Mouse (Mus musculus) midbrain, embryonic 10.5 days (tissue): ENCODE results near the gene Mrpl51. TPM values are rescaled to one million over a fixed set of nuclear protein-coding genes. Genes with fewer than 3 reads are reported as not detected.
A peak's percentile ranks its signal among the peaks of the same experiment; 100 is the strongest.

ENCODE experiments used
- DNase-seq: peaks from one replicate; pipeline ENCODE4 v3.0.0-alpha.2; 2017; ENCODE audit warnings: low spot score
- H3K27ac ChIP-seq: fragments of 300-500 bp; sonication (generic); replicated peaks from 2 replicates; pipeline ENCODE4 v1.5.1; 2016; ENCODE audit warnings: mild to moderate bottlenecking
- H3K27me3 ChIP-seq: fragments of 300-500 bp; sonication (generic); 2 replicates; pipeline ENCODE4 v1.6.1; 2016; ENCODE audit warnings: low read depth, mild to moderate bottlenecking; ENCODE audit not compliant: poor library complexity, severe bottlenecking
- H3K36me3 ChIP-seq: fragments of 300-500 bp; sonication (generic); 2 replicates; pipeline ENCODE4 v1.6.1; 2016; ENCODE audit warnings: mild to moderate bottlenecking, moderate library complexity
- H3K4me1 ChIP-seq: fragments of 300-500 bp; sonication (generic); 2 replicates; pipeline ENCODE4 v1.6.1; 2016
- H3K4me3 ChIP-seq: fragments of 300-500 bp; sonication (generic); 2 replicates; pipeline ENCODE4 v1.5.1; 2016; ENCODE audit warnings: mild to moderate bottlenecking, moderate library complexity
- H3K9me3 ChIP-seq: fragments of 300-500 bp; sonication (generic); replicated peaks from 2 replicates; pipeline ENCODE4 v1.6.1; 2016; ENCODE audit warnings: mild to moderate bottlenecking
- WGBS: fragments of 180-500 bp; shearing (Covaris S2); methylation state at CpG from one replicate; pipeline ENCODE4 v1.1.7; 2016; 5-methylcytosine and 5-hydroxymethylcytosine counted together
- polyA plus RNA-seq: library from polyadenylated mRNA; unstranded; fragments of >200 nt; fragmentation: Nextera tagmentation; extraction: Ambion mirVana; gene quantifications from 2 replicates; pipeline ENCODE4 v1.2.1, GENCODE M21; 2016

Gene Mrpl51
- polyA plus RNA-seq, 1 experiment from 2014 or later = 231 TPM

DNA sequence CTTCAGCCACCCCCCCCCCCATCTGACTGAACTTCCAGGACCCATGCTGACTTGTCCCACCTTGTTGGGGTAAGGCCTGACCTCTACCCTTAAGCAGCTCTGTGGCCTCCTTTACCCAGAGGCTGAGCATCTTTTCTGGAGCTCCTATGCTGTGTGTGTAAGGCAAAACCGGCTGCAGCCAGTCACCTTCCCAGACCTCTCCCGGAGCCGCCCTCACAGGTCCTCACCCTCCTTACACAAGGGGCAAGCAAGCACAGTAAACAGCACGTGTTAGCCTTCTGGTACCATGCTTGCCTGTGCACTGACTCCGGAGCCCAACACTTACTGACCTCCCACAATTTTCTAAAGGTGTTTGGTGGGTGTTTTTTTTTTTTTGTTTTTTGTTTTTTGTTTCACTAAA is 16.1 kb upstream of the Mrpl51 start:
- no peak for DNase-seq
- Histone ChIP-seq H3K27me3 (no peaks in the 10 kb centered on the region), H3K36me3 (peaks cover 100% of the 10 kb centered on the region), H3K4me3 (no peak overlapping the region), H3K27ac (no peak overlapping the region), H3K9me3 (no peaks in the 10 kb centered on the region), H3K4me1 (no peaks in the 10 kb centered on the region)
- WGBS = 89% methylated on average over 5 of the region's 5 CpGs

DNA sequence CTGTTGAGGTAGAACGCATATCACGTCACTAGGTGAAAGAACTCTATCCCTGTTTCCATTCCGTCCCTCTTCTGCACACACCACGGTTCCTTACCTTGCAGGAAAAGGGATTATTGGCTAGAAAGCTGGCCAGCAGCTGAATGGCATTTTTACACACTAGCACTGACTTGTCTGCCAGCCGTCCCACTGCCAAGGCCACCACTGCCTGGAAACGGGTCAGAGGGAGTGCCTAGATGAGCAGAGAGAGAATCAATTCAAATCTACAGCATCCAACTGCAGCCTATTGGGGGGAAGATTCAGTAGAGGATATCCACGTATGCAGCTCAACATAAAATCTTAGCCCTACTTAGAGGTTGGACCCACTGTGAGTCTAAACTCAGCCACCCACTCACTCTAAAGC is 12.0 kb upstream of the Mrpl51 start:
- DNase-seq = no peak
- no peak overlapping the region for H3K27ac ChIP-seq
- no peak overlapping the region for H3K4me3 ChIP-seq
- no peaks in the 10 kb centered on the region for H3K9me3 ChIP-seq
- peaks cover 100% of the 10 kb centered on the region for H3K36me3 ChIP-seq
- 93% methylated on average over 7 of the region's 7 CpGs for WGBS
- no peaks in the 10 kb centered on the region for H3K27me3 ChIP-seq
- no peaks in the 10 kb centered on the region for H3K4me1 ChIP-seq

DNA sequence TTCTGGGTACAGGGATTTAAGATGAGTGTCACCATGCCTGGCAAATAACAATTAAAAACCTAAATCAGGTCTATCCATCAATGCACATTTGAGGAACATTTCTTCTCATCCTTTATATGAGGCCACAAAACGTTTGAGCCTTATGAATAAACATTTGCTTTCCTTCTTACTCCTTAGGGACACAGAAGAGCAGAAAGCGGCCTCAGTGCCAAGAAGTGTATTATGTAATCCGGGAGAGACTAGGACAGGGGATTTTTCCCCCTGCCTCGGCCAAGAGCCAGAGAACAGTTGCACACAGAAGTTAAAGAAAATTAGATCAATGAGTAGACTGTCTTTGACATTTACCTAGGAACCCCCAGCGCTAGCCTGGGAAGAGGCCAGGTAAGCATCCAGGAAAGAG is 9.5 kb upstream of the Mrpl51 start:
- WGBS = 87% methylated on average over 5 of the region's 5 CpGs
- H3K27me3 ChIP-seq = no peaks in the 10 kb centered on the region
- no peak overlapping the region for H3K27ac ChIP-seq
- H3K9me3 ChIP-seq = no peaks in the 10 kb centered on the region
- no peak for DNase-seq
- H3K4me1 ChIP-seq = no peaks in the 10 kb centered on the region
- no peak overlapping the region for H3K4me3 ChIP-seq
- peaks cover 100% of the 10 kb centered on the region for H3K36me3 ChIP-seq

DNA sequence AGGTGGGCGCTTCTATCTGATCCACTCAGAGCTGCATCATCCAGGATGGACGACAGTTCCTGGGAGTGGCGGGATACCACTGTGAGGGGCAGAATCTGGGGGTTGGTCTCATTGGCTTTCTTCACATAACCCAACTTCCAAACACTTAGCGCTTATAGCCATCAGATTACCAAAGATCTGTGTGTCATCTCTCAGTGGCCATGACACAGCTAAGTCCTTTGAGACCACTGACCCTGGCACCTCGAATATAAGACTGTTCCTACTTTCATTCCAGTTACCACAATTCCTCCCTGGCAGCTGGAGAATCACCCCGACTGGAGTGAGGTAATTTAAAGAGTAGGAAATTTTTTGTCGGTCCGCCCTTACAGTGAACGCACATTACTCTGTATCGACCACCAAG is 5.4 kb upstream of the Mrpl51 start:
- H3K4me3 ChIP-seq = no peak overlapping the region
- WGBS = 93% methylated on average over 10 of the region's 10 CpGs
- H3K9me3 ChIP-seq = no peaks in the 10 kb centered on the region
- H3K27ac ChIP-seq = no peak overlapping the region
- peaks cover 14% of the 10 kb centered on the region for H3K4me1 ChIP-seq
- H3K36me3 ChIP-seq = peaks cover 88% of the 10 kb centered on the region
- no peak for DNase-seq
- no peaks in the 10 kb centered on the region for H3K27me3 ChIP-seq

DNA sequence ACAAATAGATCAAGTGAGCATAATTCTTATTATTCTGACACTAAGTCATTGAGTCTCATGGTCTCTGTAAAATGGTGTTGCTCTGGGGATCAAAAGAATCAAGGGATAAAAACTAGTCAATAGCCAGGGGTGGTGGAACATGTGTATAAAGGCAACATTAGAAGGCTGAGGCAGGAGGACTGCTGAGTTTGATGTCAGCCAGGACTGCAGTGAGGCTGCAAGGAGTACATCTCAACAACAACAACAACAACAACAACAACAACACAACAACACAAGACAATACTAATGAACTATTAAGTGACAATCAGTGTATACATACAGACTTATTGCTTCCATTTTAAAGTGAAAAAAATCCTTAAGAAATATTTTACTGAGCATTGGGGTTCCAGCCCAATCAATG is 785 bp upstream of the Mrpl51 start:
- no peak for DNase-seq
- Histone ChIP-seq H3K9me3 (no peaks in the 10 kb centered on the region), H3K27me3 (no peaks in the 10 kb centered on the region), H3K27ac (peak overlapping the region; percentile 98), H3K4me1 (peaks cover 36% of the 10 kb centered on the region), H3K36me3 (peaks cover 68% of the 10 kb centered on the region), H3K4me3 (peak overlapping the region; percentile 77)

DNA sequence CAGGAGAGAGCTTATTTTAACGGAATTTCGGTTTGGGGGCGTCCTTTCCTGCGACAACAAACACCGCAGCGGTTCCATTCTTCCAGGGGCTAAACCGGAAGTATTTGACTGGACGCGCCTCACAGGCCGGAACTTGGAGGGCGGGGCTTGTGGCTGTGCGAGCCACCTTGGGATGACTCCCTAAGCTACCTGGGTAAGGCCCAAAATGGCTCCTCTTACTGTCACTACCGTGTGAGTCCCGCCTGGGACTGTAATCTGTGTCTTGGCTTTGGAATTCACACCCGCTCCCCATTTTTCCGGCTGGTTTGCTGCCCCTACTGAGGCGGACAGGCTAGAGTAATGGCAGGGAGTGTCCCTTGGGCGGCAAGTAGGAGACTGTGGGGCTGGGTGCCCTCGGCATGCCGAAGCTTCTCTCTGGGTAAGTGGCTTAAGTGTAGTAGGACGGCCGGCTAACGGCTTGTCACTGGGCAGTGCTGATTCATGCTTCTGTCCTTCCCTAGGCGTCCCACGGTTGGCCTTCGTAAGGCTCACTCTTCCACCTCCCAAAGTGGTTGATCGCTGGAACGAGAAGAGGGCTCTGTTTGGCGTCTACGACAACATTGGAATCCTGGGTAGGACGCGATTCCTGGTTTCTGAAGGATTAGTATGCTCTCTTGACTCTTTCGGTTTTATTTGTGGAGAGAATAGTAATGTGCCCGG is 564 bp downstream of the Mrpl51 start:
- DNase-seq = peak; percentile 94
- Histone ChIP-seq H3K27ac (peak overlapping the region; percentile 98), H3K4me3 (peak overlapping the region; percentile 77), H3K36me3 (peaks cover 54% of the 10 kb centered on the region), H3K4me1 (peaks cover 50% of the 10 kb centered on the region), H3K27me3 (no peaks in the 10 kb centered on the region), H3K9me3 (no peaks in the 10 kb centered on the region)
- WGBS = under 1% methylated on average over 34 of the region's 34 CpGs

DNA sequence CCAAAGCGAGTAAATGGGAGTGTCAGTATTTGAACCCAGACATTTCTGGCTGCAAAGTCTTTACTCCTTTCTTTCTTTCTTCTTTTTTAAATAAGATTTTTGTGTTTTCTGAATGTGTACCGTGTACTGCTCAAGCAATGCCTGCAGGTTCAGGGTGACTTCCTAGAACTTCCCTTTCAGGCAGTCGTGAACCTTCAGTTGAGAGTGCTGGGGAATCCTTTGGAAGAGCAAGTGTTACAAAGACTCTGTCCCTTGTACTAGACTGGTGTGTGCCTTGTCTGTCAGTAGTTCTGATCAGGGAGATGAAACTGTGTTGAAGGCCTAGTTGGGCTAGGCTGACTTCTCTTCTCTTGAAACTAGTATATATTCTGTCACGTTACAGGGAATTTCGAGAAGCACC is 1.2 kb downstream of the Mrpl51 start:
- peak overlapping the region; percentile 98 for H3K27ac ChIP-seq
- H3K4me3 ChIP-seq = peak overlapping the region; percentile 77
- H3K4me1 ChIP-seq = peaks cover 54% of the 10 kb centered on the region
- no peak for DNase-seq
- no peaks in the 10 kb centered on the region for H3K9me3 ChIP-seq
- peaks cover 48% of the 10 kb centered on the region for H3K36me3 ChIP-seq
- WGBS = 52% methylated on average over 5 of the region's 5 CpGs
- H3K27me3 ChIP-seq = no peaks in the 10 kb centered on the region

DNA sequence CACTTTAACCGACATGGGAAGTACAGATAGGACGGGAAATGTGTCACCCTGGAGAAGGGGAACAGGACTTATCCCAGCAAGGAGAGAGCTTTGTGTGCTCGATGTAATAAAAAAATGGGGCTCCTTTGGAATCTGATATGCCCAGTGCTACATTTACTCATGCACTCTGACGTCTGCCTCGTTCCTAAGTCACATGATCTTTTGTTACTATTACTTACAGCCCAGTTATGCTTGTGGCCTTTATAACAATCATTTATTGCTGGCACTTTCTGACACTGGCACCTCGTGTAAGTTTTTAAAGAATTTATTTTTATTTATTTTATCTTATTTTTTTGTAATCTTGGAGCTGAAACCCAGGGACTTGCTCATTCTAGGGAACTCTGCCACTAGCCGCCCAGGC is 1.8 kb downstream of the Mrpl51 start:
- WGBS = 85% methylated on average over 7 of the region's 7 CpGs
- Histone ChIP-seq H3K4me1 (peaks cover 54% of the 10 kb centered on the region), H3K4me3 (0 out of 2 replicates have a peak overlapping the region, but pooled peaks have one; percentile 21), H3K27me3 (no peaks in the 10 kb centered on the region), H3K27ac (no peak overlapping the region), H3K9me3 (no peaks in the 10 kb centered on the region), H3K36me3 (peaks cover 42% of the 10 kb centered on the region)
- no peak for DNase-seq

DNA sequence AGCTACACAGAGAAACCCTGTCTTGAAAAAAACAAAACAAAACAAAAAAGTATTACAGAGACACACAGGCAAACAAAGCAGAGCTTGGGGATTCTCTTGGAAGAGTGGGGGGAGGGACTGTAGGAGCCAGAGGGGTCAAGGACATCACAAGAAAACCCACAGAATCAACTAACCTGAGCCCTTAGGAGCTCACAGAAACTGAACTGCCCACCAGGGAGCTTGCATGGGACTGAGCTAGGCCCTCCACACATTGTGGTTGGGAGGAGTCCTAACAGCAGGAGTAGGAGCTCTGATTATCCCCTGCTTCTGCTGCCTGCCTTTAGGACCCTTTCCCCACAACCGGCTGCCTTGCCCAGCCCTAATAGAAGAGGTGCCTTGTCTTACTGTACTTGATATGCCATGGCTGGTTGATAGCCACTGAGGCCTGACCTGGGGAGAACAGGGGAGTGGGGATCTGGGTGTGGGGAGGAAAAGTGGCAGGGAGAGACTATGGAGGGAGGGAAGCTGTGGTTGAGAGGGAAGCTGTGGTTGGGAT is 4.0 kb downstream of the Mrpl51 start:
- Histone ChIP-seq H3K27ac (peak overlapping the region; percentile 71), H3K36me3 (peaks cover 26% of the 10 kb centered on the region)

DNA sequence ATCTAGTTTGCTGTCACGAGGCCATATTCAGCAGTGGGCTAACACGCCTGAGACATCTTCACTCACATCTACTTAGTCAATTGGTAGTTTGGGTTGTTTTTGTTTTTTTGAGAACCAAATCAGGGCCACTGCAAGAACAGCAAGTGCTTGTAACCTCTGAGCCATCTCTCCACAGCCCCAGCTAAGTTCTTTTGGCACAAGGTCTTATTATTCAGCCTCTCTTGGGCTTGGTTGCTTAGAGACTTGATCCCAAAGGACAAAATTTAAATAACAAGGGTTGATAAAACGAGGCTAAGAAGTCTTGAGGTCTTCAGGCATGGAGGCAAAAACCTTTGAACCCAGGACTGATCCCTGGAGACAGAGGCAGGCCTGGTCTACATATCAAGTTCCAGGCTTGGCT is 4.7 kb downstream of the Mrpl51 start:
- Histone ChIP-seq H3K27ac (0 out of 2 replicates have a peak overlapping the region, but pooled peaks have one; percentile 50), H3K27me3 (no peaks in the 10 kb centered on the region), H3K4me3 (no peak overlapping the region), H3K4me1 (peaks cover 40% of the 10 kb centered on the region), H3K9me3 (no peaks in the 10 kb centered on the region), H3K36me3 (peaks cover 26% of the 10 kb centered on the region)
- WGBS = 41% methylated on average over 3 of the region's 3 CpGs
- DNase-seq = no peak

More for the DNA sequence above, 4.0 kb downstream of the Mrpl51 start:
- Histone ChIP-seq H3K9me3 (no peaks in the 10 kb centered on the region), H3K4me3 (0 out of 2 replicates have a peak overlapping the region, but pooled peaks have one; percentile 5), H3K27me3 (no peaks in the 10 kb centered on the region), H3K4me1 (peaks cover 40% of the 10 kb centered on the region)
- WGBS = 17% methylated on average over 1 of the region's 1 CpGs
- no peak for DNase-seq

DNA sequence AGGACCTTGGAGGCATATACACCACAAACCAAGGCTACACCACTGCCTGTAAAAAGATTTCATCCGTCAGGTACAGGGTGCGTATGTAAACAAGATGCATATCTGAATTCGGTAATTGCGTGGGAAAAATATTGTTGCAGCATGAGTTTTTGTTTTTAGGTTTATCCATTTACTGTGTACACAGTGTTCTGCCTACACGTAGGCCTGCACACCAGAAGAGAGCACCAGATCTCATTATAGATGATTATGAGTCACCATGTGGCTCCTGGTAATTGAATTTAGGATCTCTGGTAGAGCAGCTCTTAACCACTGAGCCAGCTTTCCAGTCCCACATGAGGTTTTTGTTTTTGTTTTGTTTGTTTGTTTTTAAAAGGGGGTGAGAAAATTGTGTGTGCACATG is 5.6 kb downstream of the Mrpl51 start:
- H3K27me3 ChIP-seq = no peaks in the 10 kb centered on the region
- WGBS = 85% methylated on average over 5 of the region's 5 CpGs
- H3K9me3 ChIP-seq = no peaks in the 10 kb centered on the region
- no peak for DNase-seq
- 0 out of 2 replicates have a peak overlapping the region, but pooled peaks have one; percentile 50 for H3K27ac ChIP-seq
- peaks cover 26% of the 10 kb centered on the region for H3K36me3 ChIP-seq
- peaks cover 40% of the 10 kb centered on the region for H3K4me1 ChIP-seq
- H3K4me3 ChIP-seq = no peak overlapping the region

DNA sequence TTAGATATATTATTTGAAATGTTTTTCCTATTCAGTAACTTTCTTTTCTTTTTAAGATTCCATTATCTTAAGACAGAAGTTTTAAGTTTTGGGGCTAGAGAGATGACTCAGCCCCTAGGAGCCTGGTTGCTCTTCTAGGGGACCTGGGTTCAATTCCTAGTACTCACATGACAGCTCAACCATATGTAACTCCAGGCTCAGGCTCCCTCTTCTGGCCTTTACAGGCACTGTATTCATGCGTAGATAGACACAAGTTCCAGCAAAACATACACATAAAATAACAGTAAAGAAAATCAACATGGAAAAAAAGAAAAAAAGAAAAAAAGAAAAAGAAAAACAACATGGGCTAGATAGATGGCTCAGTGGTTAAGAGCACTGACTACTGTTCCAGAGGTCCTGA is 18.8 kb downstream of the Mrpl51 start:
- Histone ChIP-seq H3K4me3 (no peak overlapping the region), H3K27ac (no peak overlapping the region), H3K27me3 (peaks cover 19% of the 10 kb centered on the region; the same call in 1 of the 2 replicates), H3K9me3 (no peaks in the 10 kb centered on the region), H3K4me1 (peaks cover 3% of the 10 kb centered on the region; the same call in 1 of the 2 replicates), H3K36me3 (no peaks in the 10 kb centered on the region)
- 64% methylated on average over 1 of the region's 1 CpGs for WGBS
- DNase-seq = no peak

DNA sequence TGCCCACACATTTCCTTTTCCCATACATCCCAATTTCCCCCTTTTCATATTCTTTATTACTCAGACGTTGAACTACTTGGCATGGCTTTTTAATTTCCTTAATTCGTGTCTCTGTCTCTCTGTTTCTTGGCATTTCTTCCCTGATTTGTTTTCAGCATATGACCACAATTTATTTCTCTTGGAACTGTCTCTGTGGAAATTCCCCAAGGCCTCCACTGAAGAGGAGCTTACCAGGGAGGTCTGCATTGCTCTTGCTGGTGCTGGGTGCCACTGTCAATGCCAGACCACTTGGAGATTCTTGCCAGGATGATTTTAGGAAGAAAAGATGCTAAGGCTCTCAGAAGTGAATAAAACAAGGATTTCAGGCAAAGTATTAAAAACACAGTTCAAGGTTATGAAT is 21.0 kb downstream of the Mrpl51 start:
- DNase-seq = no peak
- 61% methylated on average over 2 of the region's 2 CpGs for WGBS
- Histone ChIP-seq H3K27me3 (peaks cover 27% of the 10 kb centered on the region), H3K4me3 (no peak overlapping the region), H3K27ac (no peak overlapping the region), H3K9me3 (no peaks in the 10 kb centered on the region), H3K36me3 (no peaks in the 10 kb centered on the region), H3K4me1 (peaks cover 14% of the 10 kb centered on the region)
